Mouse (Mus musculus) cerebellum, adult 11 months (tissue): ENCODE results near the gene Inpp4a.

Experiments
- DNase-seq: peaks from one replicate; pipeline ENCODE4 v3.0.0; 2022

Inpp4a gene

GRCm38 (mm10) chr1:37323208-37323607, 23.5 kb downstream of the Inpp4a start:
- DNase-seq, result peak; percentile 41

DNA sequence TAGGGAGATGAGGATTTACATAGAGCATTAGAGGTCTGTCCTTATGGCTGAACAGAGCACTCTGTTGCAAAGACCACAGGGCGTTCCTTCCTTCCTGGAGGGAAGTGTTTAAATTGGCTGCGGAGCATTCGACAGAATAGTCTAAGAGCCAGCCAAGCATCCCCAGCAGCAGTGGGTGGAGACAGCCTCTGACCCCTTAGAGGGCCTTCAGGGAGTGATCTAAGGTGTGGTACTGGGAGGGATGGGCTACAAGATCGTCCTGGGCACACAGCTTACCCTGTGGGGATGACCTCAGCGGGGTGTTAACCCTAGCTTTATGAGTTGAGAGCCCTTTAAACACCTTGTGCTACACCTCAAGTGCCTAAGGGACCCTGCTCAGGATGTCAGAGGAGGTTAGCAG, 24.9 kb downstream of the Inpp4a start:
- DNase-seq, result no peak

DNA sequence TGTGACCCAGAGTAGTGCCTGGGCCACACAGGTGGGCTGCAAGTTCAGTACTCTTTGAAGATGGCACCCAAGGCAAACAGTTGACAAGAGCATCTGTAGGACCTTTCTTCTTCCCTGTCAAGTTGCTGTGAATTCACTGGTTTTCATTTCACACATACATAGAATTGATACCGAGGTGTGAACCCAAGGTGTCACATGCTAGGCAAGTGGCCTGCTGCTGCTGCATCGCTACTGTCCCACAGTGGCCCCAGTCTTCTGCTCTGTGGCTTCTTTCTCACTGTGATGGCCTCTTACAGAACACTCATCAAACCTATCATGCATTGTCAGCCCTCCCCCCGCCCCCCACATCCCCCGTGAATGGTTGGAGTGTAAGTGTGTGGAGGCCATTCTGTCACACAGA, 27.6 kb downstream of the Inpp4a start:
- no peak for DNase-seq

DNA sequence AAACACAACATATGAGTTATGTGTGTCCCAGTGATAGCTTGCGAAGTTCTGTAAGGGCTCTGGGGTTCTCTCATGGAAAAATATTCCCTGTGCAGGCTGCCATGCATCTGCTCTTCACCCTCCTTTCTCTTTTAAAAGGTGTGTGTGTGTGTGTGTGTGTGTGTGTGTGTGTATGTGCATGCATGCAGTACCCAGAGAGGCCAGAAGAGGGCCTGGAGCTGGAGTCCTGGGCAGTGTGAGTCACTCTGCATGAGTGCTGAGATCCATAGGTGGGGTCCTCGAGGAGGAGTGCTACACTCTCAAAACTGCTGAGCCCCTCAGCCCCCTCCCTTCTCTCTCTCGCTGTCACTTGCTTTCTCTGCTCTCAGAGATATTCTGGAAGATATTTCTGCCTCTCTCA, 29.5 kb downstream of the Inpp4a start:
- no peak for DNase-seq

GRCm38 (mm10) chr1:37329831-37330230, 30.2 kb downstream of the Inpp4a start:
- no peak for DNase-seq

DNA sequence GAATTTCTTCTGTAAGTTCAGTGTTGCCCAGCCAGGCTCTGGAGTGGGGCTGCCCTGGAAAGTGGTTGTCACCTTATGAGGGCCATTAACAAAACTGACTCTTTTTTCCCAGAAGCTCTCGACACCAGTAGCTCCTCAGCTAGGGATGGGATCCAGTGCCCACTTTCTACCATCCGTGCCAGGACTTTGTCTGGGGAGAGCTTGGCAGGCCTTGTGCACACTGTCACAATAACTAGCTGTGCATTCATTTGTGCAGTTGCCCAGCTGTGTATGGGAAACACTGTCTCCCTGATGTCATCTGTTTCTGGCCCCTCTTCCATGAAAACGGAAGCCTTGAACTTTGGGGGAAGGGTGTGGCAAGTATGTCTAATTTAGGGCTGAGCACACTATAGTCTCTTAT, 33.1 kb downstream of the Inpp4a start:
- DNase-seq, result no peak

- DNase-seq, result no peak
Observed at GRCm38 (mm10) chr1:37333741-37334440, 34.2 kb downstream of the Inpp4a start.

DNA sequence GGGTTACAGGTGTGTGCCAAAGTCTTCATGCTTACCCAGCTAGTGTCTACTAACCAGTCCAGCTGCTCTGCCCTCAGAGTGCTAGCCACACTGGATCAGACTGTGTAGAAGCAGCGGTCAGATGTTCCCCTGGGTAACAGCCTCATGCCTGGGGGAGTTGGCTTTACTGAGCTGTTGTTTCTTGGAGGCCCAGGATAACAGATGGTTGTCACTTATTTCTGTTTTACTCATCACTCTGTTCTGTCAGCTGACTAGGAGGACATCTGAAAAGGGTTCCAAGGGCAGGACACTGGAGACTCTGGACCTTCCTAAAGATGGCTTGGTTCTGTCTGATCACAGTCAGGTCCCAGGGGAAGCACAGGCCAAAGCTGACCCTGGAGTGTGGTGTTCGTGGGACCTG, 36.4 kb downstream of the Inpp4a start:
- no peak for DNase-seq

DNA sequence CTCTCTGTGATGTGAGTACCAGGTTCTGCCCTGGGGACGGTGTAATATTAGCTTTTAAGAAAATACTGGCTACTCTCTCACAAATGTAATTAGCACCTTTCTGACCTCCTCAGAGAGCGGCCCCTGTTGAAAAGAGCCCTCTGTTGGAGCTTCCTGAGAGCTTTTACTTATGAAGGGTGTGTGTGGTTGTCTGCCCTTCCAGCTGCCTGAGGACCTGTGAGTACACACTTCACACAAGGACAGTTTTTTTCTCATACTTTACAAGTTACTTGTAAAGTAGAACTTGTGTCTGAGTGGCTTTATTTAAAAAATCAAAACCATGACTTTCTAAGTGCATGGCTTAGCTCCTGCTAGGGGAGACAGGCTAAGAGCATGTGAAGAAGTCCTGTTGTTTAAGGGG, 37.1 kb downstream of the Inpp4a start:
- DNase-seq, result no peak

GRCm38 (mm10) chr1:37337273-37337672, 37.6 kb downstream of the Inpp4a start:
- peak; percentile 38 for DNase-seq

- no peak for DNase-seq
Observed at GRCm38 (mm10) chr1:37339144-37339543, 39.5 kb downstream of the Inpp4a start.

DNA sequence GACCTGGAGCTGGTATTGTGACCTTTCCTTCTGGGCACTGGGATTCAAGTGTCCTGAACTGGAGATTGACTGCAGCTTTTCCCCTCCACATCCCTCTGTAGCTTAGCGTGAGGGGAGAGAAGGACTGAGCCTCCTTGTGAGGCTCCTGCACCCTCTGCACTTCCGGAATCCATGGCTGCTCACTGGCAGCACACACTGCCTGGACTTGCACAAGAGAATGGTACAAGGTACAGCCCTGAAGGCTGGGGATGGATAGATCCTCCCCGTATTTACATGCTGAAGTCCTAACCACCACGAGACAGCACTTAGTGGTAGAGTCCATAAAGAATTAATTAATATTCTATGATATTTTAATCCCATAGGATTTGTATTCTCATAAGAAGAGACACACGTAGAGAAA, 41.7 kb downstream of the Inpp4a start:
- DNase-seq, result no peak

DNA sequence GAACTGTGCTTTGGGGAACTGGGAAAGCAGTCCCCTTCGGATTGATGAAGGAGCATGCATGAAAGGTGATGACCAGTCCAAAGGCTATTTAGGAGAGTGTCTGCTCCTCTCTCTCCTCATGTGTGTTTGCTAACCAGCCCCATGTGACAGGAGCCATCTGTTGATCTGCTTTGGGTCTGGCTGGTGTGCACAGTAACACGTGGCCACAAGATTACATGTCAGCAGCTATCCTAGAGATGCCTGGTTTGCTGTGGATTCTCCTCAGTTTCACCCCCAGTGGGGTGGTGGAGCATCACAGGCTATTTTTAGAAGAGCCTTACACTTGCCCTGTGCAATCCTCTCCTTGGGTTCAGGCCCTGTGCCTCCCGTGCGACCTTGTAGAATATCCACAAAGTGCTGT, 42.2 kb downstream of the Inpp4a start:
- DNase-seq, result peak; percentile 46

DNA sequence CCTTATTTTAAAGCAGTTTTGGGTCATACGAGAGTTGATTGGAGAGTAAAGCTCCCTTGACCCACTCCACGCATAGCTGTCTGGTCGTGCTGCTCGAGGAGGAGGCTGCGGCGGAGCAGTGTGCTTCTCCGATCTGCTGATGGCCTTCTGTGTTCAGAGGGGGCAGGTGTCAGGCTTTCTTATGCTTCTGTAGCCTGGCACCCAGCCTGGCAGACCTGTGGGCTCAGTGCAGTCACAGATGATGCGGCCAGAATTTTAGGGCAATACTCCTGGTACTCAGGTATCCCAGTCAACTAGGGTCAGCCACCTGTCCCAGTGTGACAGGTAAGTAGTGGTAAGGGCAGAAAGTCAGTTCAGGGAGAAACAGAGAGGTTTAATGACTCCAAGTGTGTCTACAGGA, 42.9 kb downstream of the Inpp4a start:
- no peak for DNase-seq

- no peak for DNase-seq
Observed at GRCm38 (mm10) chr1:37343265-37343664, 43.6 kb downstream of the Inpp4a start.

GRCm38 (mm10) chr1:37344223-37344916, 44.7 kb downstream of the Inpp4a start:
- DNase-seq, result no peak

- peak; percentile 74 for DNase-seq
Observed at GRCm38 (mm10) chr1:37347361-37348080, 47.9 kb downstream of the Inpp4a start.

GRCm38 (mm10) chr1:37350886-37351651, 51.4 kb downstream of the Inpp4a start:
- no peak for DNase-seq

GRCm38 (mm10) chr1:37351961-37352360, 52.3 kb downstream of the Inpp4a start:
- no peak for DNase-seq

GRCm38 (mm10) chr1:37353456-37353855, 53.8 kb downstream of the Inpp4a start:
- DNase-seq, result no peak

- no peak for DNase-seq
Observed at GRCm38 (mm10) chr1:37355492-37355891, 55.8 kb downstream of the Inpp4a start.

DNA sequence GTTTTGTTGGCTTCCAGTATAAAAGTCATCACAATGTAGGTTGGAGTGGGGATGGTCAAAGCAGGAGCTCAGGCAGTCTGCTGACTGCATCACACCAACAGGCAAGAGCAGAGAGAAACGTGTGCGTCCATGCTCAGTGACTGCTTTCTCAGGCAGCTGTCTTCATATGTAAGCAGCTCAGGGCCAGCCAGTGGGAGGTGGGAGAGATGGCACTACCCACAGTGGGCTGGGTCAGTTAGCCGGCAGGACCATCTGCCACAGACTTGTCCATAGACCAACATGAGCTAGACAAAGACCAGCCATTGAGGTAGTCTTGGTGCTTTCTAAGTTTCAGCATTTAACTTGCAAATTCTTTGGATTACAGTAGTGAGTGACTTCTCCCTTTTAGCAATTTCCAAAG, 56.6 kb downstream of the Inpp4a start:
- DNase-seq, result no peak

GRCm38 (mm10) chr1:37357173-37357572, 57.5 kb downstream of the Inpp4a start:
- DNase-seq, result no peak
